Mouse (Mus musculus): ENCODE data around the gene Apom. TPM values are rescaled to one million over a fixed set of nuclear protein-coding genes. Genes with fewer than 3 reads are reported as not detected.

Gene Apom
- polyA plus RNA-seq, 1 experiment from 2014 or later, result 0.56 TPM

- Histone ChIP-seq H3K36me3 (peaks cover 89% of the 10 kb centered on the region), H3K27ac (no peak overlapping the region), H3K27me3 (ENCODE audit: low read depth, poor library complexity, severe bottlenecking) (no peaks in the 10 kb centered on the region), H3K9me3 (replicated peaks) (no peaks in the 10 kb centered on the region), H3K4me3 (no peak overlapping the region), H3K4me1 (no peaks in the 10 kb centered on the region)
- 77% methylated on average over 10 of the region's 10 CpGs for WGBS
- DNase-seq (ENCODE audit: low spot score), result no peak
Observed at GRCm38 (mm10) chr17:35100196-35100765, 31.6 kb downstream of the Apom start.

DNA sequence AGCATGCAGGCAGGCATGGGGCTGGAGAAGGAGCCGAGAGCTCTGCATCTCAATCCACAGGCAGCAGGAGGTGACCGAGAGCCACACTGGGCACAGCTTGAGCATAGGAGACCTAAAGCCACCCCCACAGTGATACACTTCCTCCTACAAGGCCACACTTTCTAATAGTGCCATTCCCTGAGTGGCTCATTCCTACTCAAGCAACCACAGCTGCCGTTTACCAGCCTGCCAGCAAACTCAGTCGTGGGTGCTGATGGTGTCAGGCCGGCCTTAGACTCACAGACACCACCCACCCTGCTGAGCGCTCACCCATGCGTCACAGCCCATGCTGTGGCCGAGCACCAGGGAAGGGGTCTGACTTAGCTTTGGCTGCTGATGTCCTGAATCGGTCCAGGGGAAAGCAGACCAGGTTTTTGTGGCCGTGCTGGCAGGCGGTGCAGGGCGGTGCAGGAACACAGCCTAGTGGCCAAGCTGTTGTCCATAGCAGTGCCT, 34.6 kb downstream of the Apom start:
- Histone ChIP-seq H3K4me3 (no peak overlapping the region), H3K27me3 (ENCODE audit: low read depth, poor library complexity, severe bottlenecking) (no peaks in the 10 kb centered on the region), H3K27ac (0 out of 2 replicates have a peak overlapping the region, but pooled peaks have one; percentile 33), H3K36me3 (peaks cover 95% of the 10 kb centered on the region), H3K4me1 (no peaks in the 10 kb centered on the region), H3K9me3 (replicated peaks) (no peaks in the 10 kb centered on the region)
- 88% methylated on average over 12 of the region's 12 CpGs for WGBS
- no peak for DNase-seq (ENCODE audit: low spot score)

- Histone ChIP-seq H3K9me3 (replicated peaks) (no peaks in the 10 kb centered on the region), H3K36me3 (peaks cover 95% of the 10 kb centered on the region), H3K27ac (0 out of 2 replicates have a peak overlapping the region, but pooled peaks have one; percentile 33), H3K4me1 (no peaks in the 10 kb centered on the region), H3K27me3 (ENCODE audit: low read depth, poor library complexity, severe bottlenecking) (no peaks in the 10 kb centered on the region), H3K4me3 (no peak overlapping the region)
- WGBS, result 89% methylated on average over 12 of the region's 12 CpGs
- no peak for DNase-seq (ENCODE audit: low spot score)
Observed at GRCm38 (mm10) chr17:35096597-35096996, 35.3 kb downstream of the Apom start.

DNA sequence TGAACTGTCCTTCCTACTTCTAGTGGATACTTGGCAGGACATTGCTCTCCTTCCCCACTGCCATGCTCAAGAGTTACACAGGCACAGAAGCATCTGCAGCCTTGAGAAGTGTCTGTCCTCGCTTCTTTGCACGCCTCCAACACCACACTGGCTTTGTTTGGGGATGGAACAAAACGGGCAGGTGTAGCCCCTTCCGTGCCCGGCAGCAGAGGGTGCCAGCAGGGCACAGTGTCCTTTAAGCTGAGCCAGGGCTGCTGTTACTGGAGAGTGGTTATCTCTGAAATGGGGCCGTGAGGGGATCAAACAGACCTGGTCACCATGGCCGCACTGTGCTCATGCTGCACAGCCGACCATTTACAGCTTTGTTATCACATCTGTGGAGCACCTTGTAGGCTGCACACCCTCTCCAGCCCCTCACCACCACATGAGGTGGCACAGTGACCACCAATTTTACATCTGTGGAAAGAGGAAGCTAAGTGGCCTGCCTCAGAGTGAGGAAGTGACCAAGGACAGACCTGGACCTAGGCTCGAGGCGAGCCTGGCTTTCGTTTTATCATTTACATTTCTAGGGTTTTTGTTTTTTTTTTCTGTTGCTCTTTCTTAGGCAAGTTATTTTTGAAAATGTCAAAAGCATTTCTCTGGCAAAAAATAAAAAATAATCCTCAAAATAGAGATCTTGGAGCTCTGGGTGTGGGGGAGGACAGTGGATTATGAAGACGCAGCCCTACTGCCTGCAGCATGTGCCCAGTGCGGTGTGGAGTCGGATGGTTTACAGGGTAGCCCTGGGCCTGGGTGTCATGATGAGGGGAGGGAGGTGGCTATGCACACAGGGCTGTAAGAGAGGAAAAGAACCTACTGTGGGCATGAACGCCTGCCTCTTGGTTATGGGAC, 37.1 kb downstream of the Apom start:
- Histone ChIP-seq H3K4me1 (peaks cover 9% of the 10 kb centered on the region), H3K27me3 (ENCODE audit: low read depth, poor library complexity, severe bottlenecking) (no peaks in the 10 kb centered on the region), H3K9me3 (replicated peaks) (no peaks in the 10 kb centered on the region), H3K4me3 (no peak overlapping the region), H3K27ac (no peak overlapping the region), H3K36me3 (peaks cover 89% of the 10 kb centered on the region)
- WGBS, result 92% methylated on average over 15 of the region's 15 CpGs
- DNase-seq (ENCODE audit: low spot score), result no peak

GRCm38 (mm10) chr17:35092403-35093198, 39.2 kb downstream of the Apom start:
- peaks cover 11% of the 10 kb centered on the region for H3K4me1 ChIP-seq
- no peaks in the 10 kb centered on the region for H3K9me3 ChIP-seq (replicated peaks)
- peaks cover 69% of the 10 kb centered on the region for H3K36me3 ChIP-seq
- 93% methylated on average over 14 of the region's 14 CpGs for WGBS
- H3K27ac ChIP-seq, result no peak overlapping the region
- no peak for DNase-seq (ENCODE audit: low spot score)
- no peak overlapping the region for H3K4me3 ChIP-seq
- no peaks in the 10 kb centered on the region for H3K27me3 ChIP-seq (ENCODE audit: low read depth, poor library complexity, severe bottlenecking)

GRCm38 (mm10) chr17:35090166-35090932, 41.5 kb downstream of the Apom start:
- WGBS, result 80% methylated on average over 8 of the region's 8 CpGs
- no peaks in the 10 kb centered on the region for H3K27me3 ChIP-seq (ENCODE audit: low read depth, poor library complexity, severe bottlenecking)
- no peak overlapping the region for H3K27ac ChIP-seq
- H3K9me3 ChIP-seq (replicated peaks), result no peaks in the 10 kb centered on the region
- DNase-seq (ENCODE audit: low spot score), result no peak
- peaks cover 11% of the 10 kb centered on the region for H3K4me1 ChIP-seq
- peaks cover 48% of the 10 kb centered on the region for H3K36me3 ChIP-seq
- peak overlapping the region; percentile 78 for H3K4me3 ChIP-seq

DNA sequence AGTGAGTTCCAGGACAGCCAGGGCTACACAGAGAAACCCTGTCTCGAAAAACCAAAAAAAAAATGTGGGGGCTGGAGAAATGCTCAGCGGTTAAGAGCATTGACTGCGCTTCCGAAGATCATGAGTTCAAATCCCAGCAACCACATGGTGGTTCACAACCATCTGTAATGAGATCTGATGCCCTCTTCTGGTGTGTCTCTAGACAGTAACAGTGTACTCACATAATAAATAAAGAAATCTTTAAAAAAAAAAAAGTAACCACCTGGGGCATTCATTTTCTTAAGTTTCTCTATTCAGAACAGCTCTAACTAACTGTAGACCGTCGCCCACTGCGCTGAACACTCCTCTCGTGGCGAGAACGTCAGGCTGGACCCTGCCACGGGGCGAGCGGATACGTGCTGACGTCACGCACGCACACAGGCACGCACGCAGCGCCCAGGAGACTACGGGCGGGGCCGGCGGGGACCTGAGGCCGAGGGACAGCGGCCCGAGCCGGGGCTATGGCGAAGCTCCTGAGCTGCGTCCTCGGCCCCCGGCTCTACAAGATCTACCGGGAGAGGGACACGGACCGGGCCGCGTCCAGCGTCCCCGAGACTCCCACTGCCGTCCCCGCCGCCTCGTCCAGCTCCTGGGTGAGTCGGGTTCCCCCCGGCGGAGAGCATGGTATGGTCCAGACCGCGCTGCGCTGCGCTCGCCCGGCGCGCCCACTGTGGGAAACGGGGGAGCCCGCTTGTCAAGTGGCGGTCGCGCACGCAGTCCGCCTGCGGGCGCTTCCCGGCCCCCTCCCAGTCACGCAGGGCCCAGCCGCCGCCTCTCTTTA, 42.8 kb downstream of the Apom start, which contains the start of gene Abhd16a:
Abhd16a (plus strand) TSS at position 439 of the 820 bp plus-strand sequence.
- Histone ChIP-seq H3K4me1 (peaks cover 11% of the 10 kb centered on the region), H3K36me3 (peaks cover 36% of the 10 kb centered on the region), H3K27me3 (ENCODE audit: low read depth, poor library complexity, severe bottlenecking) (no peaks in the 10 kb centered on the region), H3K9me3 (replicated peaks) (no peaks in the 10 kb centered on the region), H3K27ac (peak within 1 kb of the TSS; percentile 98), H3K4me3 (peak within 1 kb of the TSS; percentile 78)
- 3% methylated on average over 67 of the region's 67 CpGs for WGBS
- peak; percentile 97 for DNase-seq (ENCODE audit: low spot score)

GRCm38 (mm10) chr17:35088151-35088550, 43.7 kb downstream of the Apom start:
- H3K9me3 ChIP-seq (replicated peaks), result no peaks in the 10 kb centered on the region
- H3K4me3 ChIP-seq, result no peak overlapping the region
- peaks cover 28% of the 10 kb centered on the region for H3K36me3 ChIP-seq
- H3K27me3 ChIP-seq (ENCODE audit: low read depth, poor library complexity, severe bottlenecking), result no peaks in the 10 kb centered on the region
- H3K27ac ChIP-seq, result no peak overlapping the region
- 56% methylated on average over 2 of the region's 2 CpGs for WGBS
- no peak for DNase-seq (ENCODE audit: low spot score)
- H3K4me1 ChIP-seq, result peaks cover 11% of the 10 kb centered on the region

- 84% methylated on average over 7 of the region's 7 CpGs for WGBS
- Histone ChIP-seq H3K36me3 (peaks cover 2% of the 10 kb centered on the region; the same call in 1 of the 2 replicates), H3K4me3 (no peak within 1 kb of the TSS), H3K27ac (no peak within 1 kb of the TSS), H3K4me1 (peaks cover 8% of the 10 kb centered on the region), H3K9me3 (replicated peaks) (no peaks in the 10 kb centered on the region), H3K27me3 (ENCODE audit: low read depth, poor library complexity, severe bottlenecking) (no peaks in the 10 kb centered on the region)
- no peak for DNase-seq (ENCODE audit: low spot score)
Observed at GRCm38 (mm10) chr17:35085208-35085865, 46.5 kb downstream of the Apom start, which contains the start of gene Ly6g6f. Ly6g6f (minus strand) TSS chr17:35085610.

GRCm38 (mm10) chr17:35083929-35084497, 47.8 kb downstream of the Apom start:
- Histone ChIP-seq H3K4me3 (no peak overlapping the region), H3K4me1 (0 out of 2 replicates have a peak, but pooled peaks cover 3% of the 10 kb centered on the region), H3K27me3 (ENCODE audit: low read depth, poor library complexity, severe bottlenecking) (peaks cover 5% of the 10 kb centered on the region; the same call in 1 of the 2 replicates), H3K9me3 (replicated peaks) (no peaks in the 10 kb centered on the region), H3K27ac (no peak overlapping the region), H3K36me3 (no peaks in the 10 kb centered on the region)
- 76% methylated on average over 3 of the region's 3 CpGs for WGBS
- DNase-seq (ENCODE audit: low spot score), result no peak

Data from limb, embryonic 10.5 days (tissue).